Mouse (Mus musculus): ENCODE measurements around the gene Irf1. TPM values are rescaled to one million over a fixed set of nuclear protein-coding genes. Genes with fewer than 3 reads are reported as not detected.

The Irf1 gene
- polyA plus RNA-seq, 1 experiment from 2014 or later: 14.0 TPM

- Histone ChIP-seq H3K9ac (ENCODE audit: low read depth, low read length) (no peak overlapping the region), H3K27me3 (ENCODE audit: insufficient read depth, low read length) (no peaks in the 10 kb centered on the region), H3K36me3 (ENCODE audit: insufficient read depth, low read length) (no peaks in the 10 kb centered on the region), H3K4me2 (ENCODE audit: low read length) (0 out of 2 replicates have a peak overlapping the region, but pooled peaks have one; percentile 36), H3K4me1 (replicated peaks; ENCODE audit: insufficient read depth, low read length) (no peaks in the 10 kb centered on the region), H3K4me3 (replicated peaks; ENCODE audit: low read depth, low read length) (no peak overlapping the region), H3K27ac (no peak overlapping the region), H3K9me3 (replicated peaks; ENCODE audit: low read length) (no peaks in the 10 kb centered on the region)
- ATAC-seq (replicated peaks; ENCODE audit: low FRiP score, low read depth): no peak
- no peak for DNase-seq (ENCODE audit: low spot score)
- no peak for TF ChIP-seq CTCF (IDR thresholded peaks at IDR 0.05; ENCODE audit: low read depth)
- WGBS: 64% methylated on average over 18 of the region's 18 CpGs
These were observed 34.7 kb upstream of the Irf1 start for GRCm38 (mm10) chr11:53734970-53735681.

GRCm38 (mm10) chr11:53735682-53736245, 34.0 kb upstream of the Irf1 start:
- Histone ChIP-seq H3K27ac (no peak overlapping the region), H3K4me2 (ENCODE audit: low read length) (peak overlapping the region; percentile 36), H3K4me3 (replicated peaks; ENCODE audit: low read depth, low read length) (no peak overlapping the region), H3K27me3 (ENCODE audit: insufficient read depth, low read length) (no peaks in the 10 kb centered on the region), H3K9me3 (replicated peaks; ENCODE audit: low read length) (no peaks in the 10 kb centered on the region), H3K9ac (ENCODE audit: low read depth, low read length) (no peak overlapping the region), H3K36me3 (ENCODE audit: insufficient read depth, low read length) (no peaks in the 10 kb centered on the region), H3K4me1 (replicated peaks; ENCODE audit: insufficient read depth, low read length) (no peaks in the 10 kb centered on the region)
- peak; percentile 68; the same call in 1 of the 2 replicates for ATAC-seq (replicated peaks; ENCODE audit: low FRiP score, low read depth)
- TF ChIP-seq CTCF (IDR thresholded peaks at IDR 0.05; ENCODE audit: low read depth): peak; percentile 95
- peak; percentile 83 for DNase-seq (ENCODE audit: low spot score)
- 20% methylated on average over 17 of the region's 17 CpGs for WGBS

- WGBS: 46% methylated on average over 14 of the region's 14 CpGs
These were observed 32.8 kb upstream of the Irf1 start for GRCm38 (mm10) chr11:53736771-53737572.

GRCm38 (mm10) chr11:53737573-53737946, 32.3 kb upstream of the Irf1 start:
- H3K9me3 ChIP-seq (replicated peaks; ENCODE audit: low read length): no peaks in the 10 kb centered on the region
- H3K4me2 ChIP-seq (ENCODE audit: low read length): no peak overlapping the region
- WGBS: 33% methylated on average over 6 of the region's 6 CpGs
- H3K9ac ChIP-seq (ENCODE audit: low read depth, low read length): no peak overlapping the region
- TF ChIP-seq CTCF (IDR thresholded peaks at IDR 0.05; ENCODE audit: low read depth): peak; percentile 70
- no peaks in the 10 kb centered on the region for H3K27me3 ChIP-seq (ENCODE audit: insufficient read depth, low read length)
- no peaks in the 10 kb centered on the region for H3K36me3 ChIP-seq (ENCODE audit: insufficient read depth, low read length)
- peak; percentile 63; the same call in 1 of the 2 replicates for ATAC-seq (replicated peaks; ENCODE audit: low FRiP score, low read depth)
- H3K4me1 ChIP-seq (replicated peaks; ENCODE audit: insufficient read depth, low read length): no peaks in the 10 kb centered on the region
- H3K27ac ChIP-seq: peak overlapping the region; percentile 33; the same call in 1 of the 2 replicates
- no peak overlapping the region for H3K4me3 ChIP-seq (replicated peaks; ENCODE audit: low read depth, low read length)
- peak; percentile 85 for DNase-seq (ENCODE audit: low spot score)

More at GRCm38 (mm10) chr11:53736771-53737572, 32.8 kb upstream of the Irf1 start:
- no peak overlapping the region for H3K9ac ChIP-seq (ENCODE audit: low read depth, low read length)
- no peak overlapping the region for H3K4me3 ChIP-seq (replicated peaks; ENCODE audit: low read depth, low read length)
- ATAC-seq (replicated peaks; ENCODE audit: low FRiP score, low read depth) (peak; percentile 79), DNase-seq (ENCODE audit: low spot score) (peak; percentile 95)
- H3K9me3 ChIP-seq (replicated peaks; ENCODE audit: low read length): no peaks in the 10 kb centered on the region
- no peaks in the 10 kb centered on the region for H3K4me1 ChIP-seq (replicated peaks; ENCODE audit: insufficient read depth, low read length)
- H3K4me2 ChIP-seq (ENCODE audit: low read length): no peak overlapping the region
- H3K27ac ChIP-seq: peak overlapping the region; percentile 33; the same call in 1 of the 2 replicates
- no peaks in the 10 kb centered on the region for H3K27me3 ChIP-seq (ENCODE audit: insufficient read depth, low read length)
- no peaks in the 10 kb centered on the region for H3K36me3 ChIP-seq (ENCODE audit: insufficient read depth, low read length)
- peak; percentile 91 for TF ChIP-seq CTCF (IDR thresholded peaks at IDR 0.05; ENCODE audit: low read depth)

- Histone ChIP-seq H3K27ac (no peak overlapping the region), H3K9me3 (replicated peaks; ENCODE audit: low read length) (no peaks in the 10 kb centered on the region), H3K4me3 (replicated peaks; ENCODE audit: low read depth, low read length) (no peak overlapping the region), H3K36me3 (ENCODE audit: insufficient read depth, low read length) (no peaks in the 10 kb centered on the region), H3K4me1 (replicated peaks; ENCODE audit: insufficient read depth, low read length) (no peaks in the 10 kb centered on the region), H3K9ac (ENCODE audit: low read depth, low read length) (no peak overlapping the region), H3K27me3 (ENCODE audit: insufficient read depth, low read length) (no peaks in the 10 kb centered on the region), H3K4me2 (ENCODE audit: low read length) (no peak overlapping the region)
- TF ChIP-seq CTCF (IDR thresholded peaks at IDR 0.05; ENCODE audit: low read depth): peak; percentile 49
- WGBS: 45% methylated on average over 5 of the region's 5 CpGs
- no peak for ATAC-seq (replicated peaks; ENCODE audit: low FRiP score, low read depth)
- peak; percentile 52 for DNase-seq (ENCODE audit: low spot score)
These were observed 27.5 kb upstream of the Irf1 start for GRCm38 (mm10) chr11:53742353-53742752.

DNA sequence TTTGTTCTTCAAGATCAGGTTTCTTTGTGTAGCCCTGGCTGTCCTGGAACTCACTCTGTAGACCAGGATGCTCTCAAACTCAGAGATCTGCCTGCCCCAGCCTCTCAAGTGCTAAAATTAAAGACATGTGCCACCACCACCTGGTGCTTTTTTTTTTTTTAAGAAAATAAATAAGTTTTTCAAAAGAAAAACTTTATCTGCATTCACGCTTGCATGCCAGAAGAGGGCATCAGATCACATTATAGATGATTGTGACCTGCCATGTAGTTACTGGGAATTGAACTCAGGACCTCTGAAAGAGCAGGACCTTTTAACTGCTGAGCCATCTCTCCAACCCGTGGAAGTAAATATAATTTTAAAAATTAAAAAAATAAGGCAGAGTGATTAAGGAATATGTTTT, 24.6 kb upstream of the Irf1 start:
- no peak overlapping the region for H3K4me3 ChIP-seq (replicated peaks; ENCODE audit: low read depth, low read length)
- H3K4me2 ChIP-seq (ENCODE audit: low read length): no peak overlapping the region
- ATAC-seq (replicated peaks; ENCODE audit: low FRiP score, low read depth): no peak
- no peaks in the 10 kb centered on the region for H3K27me3 ChIP-seq (ENCODE audit: insufficient read depth, low read length)
- TF ChIP-seq CTCF (IDR thresholded peaks at IDR 0.05; ENCODE audit: low read depth): peak; percentile 38; the same call in 1 of the 2 replicates
- DNase-seq (ENCODE audit: low spot score): no peak
- H3K9ac ChIP-seq (ENCODE audit: low read depth, low read length): no peak overlapping the region
- H3K27ac ChIP-seq: no peak overlapping the region
- whole genome bisulfite sequencing: 90% methylated on average over 2 of the region's 2 CpGs
- H3K4me1 ChIP-seq (replicated peaks; ENCODE audit: insufficient read depth, low read length): no peaks in the 10 kb centered on the region
- H3K9me3 ChIP-seq (replicated peaks; ENCODE audit: low read length): no peaks in the 10 kb centered on the region
- no peaks in the 10 kb centered on the region for H3K36me3 ChIP-seq (ENCODE audit: insufficient read depth, low read length)

Measured in kidney, postnatal 0 days (tissue).